Mouse (Mus musculus) embryonic facial prominence, embryonic 10.5 days (tissue): ENCODE data around the gene Ephb6. TPM values are rescaled to one million over a fixed set of nuclear protein-coding genes. Genes with fewer than 3 reads are reported as not detected.
"Not testable (repeated sequence)": the region's sequence is repeated elsewhere in the genome, so short reads cannot be mapped to it uniquely, and the experiment has no call there.

Source experiments
- DNase-seq: peaks from one replicate; pipeline ENCODE4 v3.0.0-alpha.2; 2017; ENCODE audit warnings: low spot score
- H3K27ac ChIP-seq: fragments of 300-500 bp; sonication (generic); replicated peaks from 2 replicates; pipeline ENCODE4 v1.5.1; 2016; ENCODE audit warnings: mild to moderate bottlenecking
- H3K27me3 ChIP-seq: fragments of 300-500 bp; sonication (generic); replicated peaks from 2 replicates; pipeline ENCODE4 v1.6.1; 2016; ENCODE audit warnings: low read depth, mild to moderate bottlenecking; ENCODE audit not compliant: poor library complexity, severe bottlenecking
- H3K36me3 ChIP-seq: fragments of 300-500 bp; sonication (generic); replicated peaks from 2 replicates; pipeline ENCODE4 v1.6.1; 2016; ENCODE audit warnings: mild to moderate bottlenecking, moderate library complexity
- H3K4me1 ChIP-seq: fragments of 300-500 bp; sonication (generic); 2 replicates; pipeline ENCODE4 v1.6.1; 2016
- H3K4me3 ChIP-seq: fragments of 300-500 bp; sonication (generic); 2 replicates; pipeline ENCODE4 v1.5.1; 2016; ENCODE audit warnings: mild to moderate bottlenecking, moderate library complexity
- H3K9me3 ChIP-seq: fragments of 300-500 bp; sonication (generic); 2 replicates; pipeline ENCODE4 v1.6.1; 2016; ENCODE audit warnings: mild to moderate bottlenecking
- WGBS: fragments of 180-500 bp; shearing (Covaris S2); methylation state at CpG from one replicate; pipeline ENCODE4 v1.1.7; 2016; 5-methylcytosine and 5-hydroxymethylcytosine counted together
- polyA plus RNA-seq: library from polyadenylated mRNA; unstranded; fragments of >200 nt; fragmentation: Nextera tagmentation; extraction: Ambion mirVana; gene quantifications from 2 replicates; pipeline ENCODE4 v1.2.1, GENCODE M21; 2016

Gene Ephb6
- polyA plus RNA-seq: 16.8 and 18.3 TPM in 2 replicates

- peaks cover 9% of the 10 kb centered on the region; the same call in 1 of the 2 replicates for H3K27me3 ChIP-seq
- peak within 1 kb of the TSS; percentile 95 for H3K27ac ChIP-seq
- H3K9me3 ChIP-seq: no peaks in the 10 kb centered on the region
- peak; percentile 91 for DNase-seq
- under 1% methylated on average over 68 of the region's 68 CpGs for WGBS
- peaks cover 19% of the 10 kb centered on the region for H3K4me1 ChIP-seq
- H3K4me3 ChIP-seq: peak within 1 kb of the TSS; percentile 74
- no peaks in the 10 kb centered on the region for H3K36me3 ChIP-seq
Measured at GRCm38 (mm10) chr6:41605061-41605793, at the start of gene Ephb6. TSS of gene Ephb6 (plus strand) at chr6:41605482.

GRCm38 (mm10) chr6:41556389-41556788, 48.9 kb upstream of the Ephb6 start:
- Histone ChIP-seq H3K27ac (no peak overlapping the region), H3K4me3 (no peak overlapping the region), H3K27me3 (no peaks in the 10 kb centered on the region), H3K4me1 (no peaks in the 10 kb centered on the region), H3K9me3 (no peaks in the 10 kb centered on the region), H3K36me3 (no peaks in the 10 kb centered on the region)
- no peak for DNase-seq

- Histone ChIP-seq H3K36me3 (no peaks in the 10 kb centered on the region), H3K4me3 (no peak overlapping the region), H3K4me1 (no peaks in the 10 kb centered on the region), H3K9me3 (no peaks in the 10 kb centered on the region), H3K27me3 (no peaks in the 10 kb centered on the region), H3K27ac (no peak overlapping the region)
- WGBS: 82% methylated on average over 5 of the region's 5 CpGs
- no peak for DNase-seq
Measured at GRCm38 (mm10) chr6:41557468-41557867, 47.8 kb upstream of the Ephb6 start.

GRCm38 (mm10) chr6:41558271-41558670, 47.0 kb upstream of the Ephb6 start:
- no peak for DNase-seq
- Histone ChIP-seq H3K27ac (no peak overlapping the region), H3K27me3 (no peaks in the 10 kb centered on the region), H3K9me3 (no peaks in the 10 kb centered on the region), H3K4me3 (no peak overlapping the region), H3K4me1 (no peaks in the 10 kb centered on the region), H3K36me3 (no peaks in the 10 kb centered on the region)
- WGBS: 59% methylated on average over 2 of the region's 2 CpGs

GRCm38 (mm10) chr6:41559331-41559730, 46.0 kb upstream of the Ephb6 start:
- WGBS: 76% methylated on average over 3 of the region's 3 CpGs
- H3K4me1 ChIP-seq: no peaks in the 10 kb centered on the region
- no peaks in the 10 kb centered on the region for H3K36me3 ChIP-seq
- no peaks in the 10 kb centered on the region for H3K27me3 ChIP-seq
- no peaks in the 10 kb centered on the region for H3K9me3 ChIP-seq
- H3K27ac ChIP-seq: no peak overlapping the region
- no peak for DNase-seq
- H3K4me3 ChIP-seq: no peak overlapping the region

- 82% methylated on average over 2 of the region's 2 CpGs for WGBS
- Histone ChIP-seq H3K9me3 (no peaks in the 10 kb centered on the region), H3K27ac (no peak overlapping the region), H3K27me3 (no peaks in the 10 kb centered on the region), H3K4me3 (no peak overlapping the region), H3K36me3 (no peaks in the 10 kb centered on the region), H3K4me1 (no peaks in the 10 kb centered on the region)
- DNase-seq: no peak
Measured at GRCm38 (mm10) chr6:41560273-41560672, 45.0 kb upstream of the Ephb6 start.

- Histone ChIP-seq H3K27me3 (no peaks in the 10 kb centered on the region), H3K27ac (no peak overlapping the region), H3K36me3 (no peaks in the 10 kb centered on the region), H3K4me3 (peak overlapping the region; percentile 39), H3K4me1 (no peaks in the 10 kb centered on the region), H3K9me3 (no peaks in the 10 kb centered on the region)
- no peak for DNase-seq
- WGBS: 92% methylated on average over 4 of the region's 4 CpGs
Measured at GRCm38 (mm10) chr6:41562598-41562997, 42.7 kb upstream of the Ephb6 start.

GRCm38 (mm10) chr6:41563104-41563951, 42.0 kb upstream of the Ephb6 start:
- 63% methylated on average over 6 of the region's 23 CpGs for WGBS
- Histone ChIP-seq H3K4me3 (peak overlapping the region; percentile 16; the same call in 1 of the 2 replicates), H3K27ac (peak overlapping the region; percentile 35; the same call in 1 of the 2 replicates)
- not testable (repeated sequence) for DNase-seq, H3K27me3 ChIP-seq, H3K9me3 ChIP-seq, H3K4me1 ChIP-seq, H3K36me3 ChIP-seq

GRCm38 (mm10) chr6:41565261-41565660, 40.0 kb upstream of the Ephb6 start:
- H3K9me3 ChIP-seq: no peaks in the 10 kb centered on the region
- no peak for DNase-seq
- no peaks in the 10 kb centered on the region for H3K36me3 ChIP-seq
- H3K27ac ChIP-seq: no peak overlapping the region
- H3K27me3 ChIP-seq: no peaks in the 10 kb centered on the region
- WGBS: 78% methylated on average over 1 of the region's 1 CpGs
- H3K4me3 ChIP-seq: no peak overlapping the region
- no peaks in the 10 kb centered on the region for H3K4me1 ChIP-seq

GRCm38 (mm10) chr6:41566965-41567364, 38.3 kb upstream of the Ephb6 start:
- Histone ChIP-seq H3K4me3 (no peak overlapping the region), H3K27me3 (no peaks in the 10 kb centered on the region), H3K36me3 (no peaks in the 10 kb centered on the region), H3K4me1 (no peaks in the 10 kb centered on the region), H3K27ac (no peak overlapping the region), H3K9me3 (no peaks in the 10 kb centered on the region)
- DNase-seq: no peak
- 93% methylated on average over 4 of the region's 4 CpGs for whole genome bisulfite sequencing

- Histone ChIP-seq H3K9me3 (no peaks in the 10 kb centered on the region), H3K27me3 (no peaks in the 10 kb centered on the region), H3K27ac (no peak overlapping the region), H3K4me3 (no peak overlapping the region), H3K4me1 (no peaks in the 10 kb centered on the region), H3K36me3 (no peaks in the 10 kb centered on the region)
- DNase-seq: no peak
- whole genome bisulfite sequencing: 89% methylated on average over 3 of the region's 3 CpGs
Measured at GRCm38 (mm10) chr6:41569078-41569477, 36.2 kb upstream of the Ephb6 start.

- no peak for DNase-seq
- 66% methylated on average over 5 of the region's 5 CpGs for WGBS
Measured at GRCm38 (mm10) chr6:41576526-41577097, 28.7 kb upstream of the Ephb6 start.

More at GRCm38 (mm10) chr6:41576526-41577097, 28.7 kb upstream of the Ephb6 start:
- no peaks in the 10 kb centered on the region for H3K36me3 ChIP-seq
- no peaks in the 10 kb centered on the region for H3K9me3 ChIP-seq
- no peak overlapping the region for H3K27ac ChIP-seq
- no peaks in the 10 kb centered on the region for H3K27me3 ChIP-seq
- H3K4me3 ChIP-seq: no peak overlapping the region
- peaks cover 4% of the 10 kb centered on the region for H3K4me1 ChIP-seq
